In the genomic region with DNA sequence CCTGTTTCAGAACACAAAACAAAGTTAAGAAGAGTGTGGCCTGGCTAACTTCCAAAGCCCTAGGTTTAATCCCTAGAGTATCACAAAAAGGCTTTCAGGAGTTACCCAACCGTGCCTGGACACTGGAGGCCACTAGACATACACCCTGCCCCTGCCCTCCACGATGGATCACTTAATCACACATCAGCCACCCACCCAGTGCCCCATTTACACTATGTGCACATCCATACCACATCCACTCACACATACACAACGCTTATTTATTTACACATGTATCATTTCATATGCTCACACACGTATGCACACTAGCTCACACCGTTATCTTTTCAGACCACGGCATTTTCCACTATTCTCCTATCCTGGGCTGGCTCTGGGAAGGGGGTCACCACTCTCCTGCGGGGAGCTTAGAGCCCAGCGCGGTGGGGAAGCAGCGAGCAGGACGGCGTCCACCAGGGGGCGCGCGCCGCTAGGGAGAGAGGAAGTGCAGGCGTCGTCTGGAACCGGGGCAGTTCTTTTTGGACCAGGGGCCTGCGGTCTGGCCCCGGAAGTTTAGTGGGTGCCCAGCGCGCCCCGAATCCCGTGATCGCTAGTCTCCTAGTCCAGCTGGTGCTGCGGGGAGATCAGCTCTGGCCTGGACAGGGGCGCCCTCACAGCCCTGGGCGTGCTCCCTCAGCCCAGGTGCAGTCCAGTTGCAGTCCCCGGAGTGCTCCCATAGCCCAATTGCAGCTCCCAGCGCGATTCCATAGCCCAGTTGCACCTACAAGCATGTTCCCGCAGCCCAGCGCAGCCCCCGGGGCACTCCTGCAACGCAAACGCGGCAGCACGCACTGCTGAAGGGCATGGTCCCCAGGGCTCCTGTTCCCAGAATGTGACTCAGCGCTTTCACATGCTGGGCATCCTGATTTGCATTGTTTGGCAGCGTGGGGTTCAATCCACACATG, we compare ENCODE assay signal across 8 mouse cellular contexts. TPM values are rescaled to one million over a fixed set of nuclear protein-coding genes. Genes with fewer than 3 reads are reported as not detected.
A peak's percentile ranks its signal among the peaks of the same experiment; 100 is the strongest.
DNase-seq lines count a peak whose midpoint lies in the region; ATAC-seq lines count a peak whose summit lies in the region.

No protein-coding gene starts in this region.

- ATAC-seq in hindbrain, embryonic 13.5 days (ENCODE audit: low FRiP score), result peak; percentile 85

- peak overlapping the region; percentile 86 for H3K4me2 ChIP-seq in hindbrain, embryonic 13.5 days

- no peak overlapping the region for H3K27ac ChIP-seq in hindbrain, embryonic 13.5 days

- H3K9me3 ChIP-seq in hindbrain, embryonic 13.5 days, result no peaks in the 10 kb centered on the region

- 2% methylated on average over 41 of the region's 41 CpGs for WGBS in hindbrain, embryonic 13.5 days

- DNase-seq in NIH3T3 (ENCODE audit: low read depth), result peak; percentile 95
- DNase-seq in cerebellum, adult 9-11 months, result peak; percentile 73
- peak; percentile 76 to 78 for DNase-seq in frontal cortex, postnatal 25 days (ENCODE audit: low spot score in 2 of 2)
- peak; percentile 80 to 81 for DNase-seq in layer of hippocampus, postnatal 14 days (ENCODE audit: low spot score in 2 of 2)
- peak; percentile 95 for DNase-seq in lung, postnatal 14 days
- peak; percentile 89 for DNase-seq in ovary, postnatal 36 days (ENCODE audit: low spot score)
- DNase-seq in thymus, postnatal 25 days, result peak; percentile 87

- peaks cover 10% of the 10 kb centered on the region for H3K4me1 ChIP-seq in hindbrain, embryonic 13.5 days (replicated peaks)

- H3K27me3 ChIP-seq in hindbrain, embryonic 13.5 days, result 0 out of 2 replicates have a peak, but pooled peaks cover 16% of the 10 kb centered on the region

- peak overlapping the region; percentile 72 for H3K9ac ChIP-seq in hindbrain, embryonic 13.5 days

- peak overlapping the region; percentile 42 for H3K4me3 ChIP-seq in hindbrain, embryonic 13.5 days

- no peaks in the 10 kb centered on the region for H3K36me3 ChIP-seq in hindbrain, embryonic 13.5 days

RNA-seq across cellular contexts. Expression of a gene that starts 12.0 kb away (rescaled TPM):
- 94.4 and 97.5 TPM in 2 replicates for polyA plus RNA-seq in hindbrain, embryonic 13.5 days (2015; fragmentation: Nextera tagmentation; extraction: Ambion mirVana)
- total RNA-seq in layer of hippocampus, postnatal 14 days (2021), result 10 to 100 TPM; 76.5 to 77.8 TPM

RNA-seq across cellular contexts. Expression of a gene that starts 16.2 kb away (rescaled TPM):
- polyA plus RNA-seq in hindbrain, embryonic 13.5 days (2015; fragmentation: Nextera tagmentation; extraction: Ambion mirVana), result 14.2 and 24.3 TPM in 2 replicates
- total RNA-seq in layer of hippocampus, postnatal 14 days (2021), result 10 to 100 TPM in 1 of 2 experiments, 1 to 10 TPM in 1; 6.9 to 13.4 TPM

RNA-seq across cellular contexts. Expression of a gene that starts 38.2 kb away (rescaled TPM):
- 0.27 and 0.56 TPM in 2 replicates for polyA plus RNA-seq in hindbrain, embryonic 13.5 days (2015; fragmentation: Nextera tagmentation; extraction: Ambion mirVana)
- not detected for total RNA-seq in layer of hippocampus, postnatal 14 days (2021)

RNA-seq across cellular contexts. Expression of a gene that starts 45.0 kb away (rescaled TPM):
- 63.7 and 64.4 TPM in 2 replicates for polyA plus RNA-seq in hindbrain, embryonic 13.5 days (2015; fragmentation: Nextera tagmentation; extraction: Ambion mirVana)
- total RNA-seq in layer of hippocampus, postnatal 14 days (2021), result 10 to 100 TPM; 52.0 to 55.7 TPM
